Mouse (Mus musculus): ENCODE data around the gene Nxnl2. TPM values are rescaled to one million over a fixed set of nuclear protein-coding genes. Genes with fewer than 3 reads are reported as not detected.

Nxnl2 gene
- 0.50 and 0.92 TPM in 2 replicates for polyA plus RNA-seq (2015; fragmentation: Nextera tagmentation; extraction: Ambion mirVana)

DNA sequence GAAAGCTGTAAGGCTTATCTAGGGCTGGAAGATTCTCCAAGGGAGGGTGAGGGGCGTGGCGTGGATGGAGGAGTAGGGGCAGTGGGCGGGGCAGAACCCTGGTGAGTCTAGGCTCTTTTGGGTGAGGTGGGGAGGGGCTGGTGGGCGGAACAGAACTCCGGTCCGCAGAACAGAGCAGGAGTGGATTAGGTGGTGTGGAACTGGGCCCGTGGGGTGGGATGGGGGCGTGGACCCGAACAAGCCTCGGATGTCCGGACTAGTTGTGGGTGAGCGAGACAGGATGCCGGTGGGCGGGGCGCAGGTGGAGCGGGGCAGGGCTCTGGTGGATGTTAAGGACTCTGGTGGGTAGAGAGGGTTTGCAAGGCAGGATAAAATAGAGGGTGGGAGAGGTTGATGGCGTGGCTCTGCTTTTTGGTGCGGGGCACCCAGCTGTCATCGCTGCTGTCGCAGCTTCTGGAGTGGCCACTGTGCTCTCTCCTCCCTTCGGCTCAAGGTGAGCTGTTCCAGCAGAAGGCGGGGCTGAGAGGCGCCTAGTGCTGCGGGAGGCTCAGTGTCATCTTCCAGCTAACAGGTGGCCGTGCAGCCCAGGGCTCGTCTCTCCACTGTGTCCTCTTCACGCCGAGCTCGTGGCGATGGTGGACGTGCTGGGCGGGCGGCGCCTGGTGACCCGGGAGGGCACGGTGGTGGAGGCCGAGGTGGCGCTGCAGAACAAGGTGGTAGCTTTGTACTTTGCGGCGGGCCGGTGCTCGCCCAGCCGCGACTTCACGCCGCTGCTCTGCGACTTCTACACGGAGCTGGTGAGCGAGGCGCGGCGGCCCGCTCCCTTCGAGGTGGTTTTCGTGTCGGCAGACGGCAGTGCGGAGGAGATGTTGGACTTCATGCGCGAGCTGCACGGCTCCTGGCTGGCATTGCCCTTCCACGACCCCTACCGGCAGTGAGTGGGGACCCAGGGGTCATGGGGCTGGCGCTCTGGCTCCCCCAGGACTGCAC, at the start of gene Nxnl2:
TSS of gene Nxnl2 (plus strand) at position 332 of the 990 bp plus-strand sequence.
- Histone ChIP-seq H3K4me2 (peak within 1 kb of the TSS; percentile 99), H3K9me3 (no peaks in the 10 kb centered on the region), H3K36me3 (no peaks in the 10 kb centered on the region), H3K27me3 (peaks cover 40% of the 10 kb centered on the region), H3K9ac (peak within 1 kb of the TSS; percentile 61), H3K27ac (replicated peaks) (no peak within 1 kb of the TSS), H3K4me1 (replicated peaks) (peaks cover 18% of the 10 kb centered on the region), H3K4me3 (peak within 1 kb of the TSS; percentile 46)
- under 1% methylated on average over 62 of the region's 64 CpGs for WGBS
- ATAC-seq (ENCODE audit: low read depth), result peak; percentile 67

DNA sequence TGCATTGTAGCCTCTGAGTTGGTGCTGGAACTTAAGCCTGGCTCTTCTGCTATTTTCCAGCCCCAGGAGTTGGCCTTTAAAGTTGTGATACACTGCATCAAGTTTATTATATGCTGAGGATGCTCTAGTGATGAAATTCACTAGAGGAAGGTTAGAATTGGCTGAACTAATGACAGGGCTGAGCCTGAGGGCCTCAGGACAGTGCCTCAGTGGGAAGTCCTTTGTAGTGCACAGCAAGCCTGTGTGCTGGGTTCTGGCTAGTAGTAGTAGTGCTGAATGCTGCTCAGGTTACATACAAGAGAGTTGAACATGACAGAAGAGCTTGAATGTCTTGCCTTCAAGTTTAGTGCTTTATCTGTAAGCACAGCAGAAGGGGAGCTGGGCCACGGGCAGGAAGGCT, 48.9 kb upstream of the Nxnl2 start:
- Histone ChIP-seq H3K9me3 (no peaks in the 10 kb centered on the region), H3K4me1 (replicated peaks) (peaks cover 77% of the 10 kb centered on the region), H3K27me3 (no peaks in the 10 kb centered on the region), H3K27ac (replicated peaks) (no peak overlapping the region), H3K4me3 (no peak overlapping the region), H3K9ac (no peak overlapping the region), H3K4me2 (no peak overlapping the region), H3K36me3 (peaks cover 10% of the 10 kb centered on the region)
- 26% methylated on average over 1 of the region's 1 CpGs for WGBS
- ATAC-seq (ENCODE audit: low read depth), result no peak

DNA sequence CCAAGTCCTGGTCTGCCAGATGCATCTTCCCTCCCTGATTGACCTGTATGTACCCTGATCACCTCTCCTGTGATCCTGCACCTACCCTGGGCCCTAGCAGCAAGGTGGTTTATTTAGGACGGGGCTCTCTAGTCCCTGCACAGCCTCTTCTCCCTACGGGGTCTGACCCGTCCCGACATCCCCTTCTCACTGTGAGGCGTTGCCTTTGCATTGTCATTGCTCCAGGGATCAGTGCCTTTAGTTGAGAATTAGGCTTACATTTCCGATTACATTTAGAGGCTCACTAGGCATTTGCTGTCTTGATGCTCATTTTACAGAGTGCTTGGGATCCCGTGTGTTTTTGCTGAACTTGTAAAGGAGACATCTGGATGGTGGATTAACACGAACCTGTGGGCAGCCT, 48.1 kb upstream of the Nxnl2 start:
- ATAC-seq (ENCODE audit: low read depth), result no peak
- H3K27me3 ChIP-seq, result no peaks in the 10 kb centered on the region
- no peak overlapping the region for H3K4me3 ChIP-seq
- 85% methylated on average over 8 of the region's 8 CpGs for WGBS
- peaks cover 11% of the 10 kb centered on the region for H3K36me3 ChIP-seq
- no peaks in the 10 kb centered on the region for H3K9me3 ChIP-seq
- no peak overlapping the region for H3K9ac ChIP-seq
- H3K4me2 ChIP-seq, result no peak overlapping the region
- peaks cover 73% of the 10 kb centered on the region for H3K4me1 ChIP-seq (replicated peaks)
- no peak overlapping the region for H3K27ac ChIP-seq (replicated peaks)

GRCm38 (mm10) chr13:51125357-51125756, 45.5 kb upstream of the Nxnl2 start:
- no peak for ATAC-seq (ENCODE audit: low read depth)
- no peak overlapping the region for H3K27ac ChIP-seq (replicated peaks)
- no peak overlapping the region for H3K4me2 ChIP-seq
- WGBS, result 62% methylated on average over 8 of the region's 8 CpGs
- H3K36me3 ChIP-seq, result peaks cover 23% of the 10 kb centered on the region
- H3K27me3 ChIP-seq, result no peaks in the 10 kb centered on the region
- no peak overlapping the region for H3K9ac ChIP-seq
- no peak overlapping the region for H3K4me3 ChIP-seq
- peaks cover 48% of the 10 kb centered on the region for H3K4me1 ChIP-seq (replicated peaks)
- H3K9me3 ChIP-seq, result no peaks in the 10 kb centered on the region

DNA sequence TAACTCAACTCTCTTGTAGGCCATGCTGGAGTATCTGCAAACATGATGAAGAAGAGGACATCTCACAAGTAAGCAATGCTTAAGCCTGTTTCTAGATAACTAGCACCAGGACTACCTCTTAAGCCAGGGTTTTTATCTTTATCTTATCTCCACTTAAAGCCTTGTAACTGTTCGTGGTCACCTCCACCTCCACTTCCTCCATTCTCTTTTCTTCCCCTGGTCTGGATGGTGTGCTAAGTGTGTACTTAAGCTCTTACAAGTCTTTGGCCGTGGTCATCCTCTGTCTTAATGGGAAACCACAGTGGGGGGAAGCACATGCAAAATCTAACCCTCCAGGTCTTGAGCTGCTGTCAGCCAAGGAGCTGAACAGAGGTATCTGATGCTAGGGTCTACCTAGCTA, 42.9 kb upstream of the Nxnl2 start:
- Histone ChIP-seq H3K27ac (replicated peaks) (no peak overlapping the region), H3K4me2 (no peak overlapping the region), H3K9ac (no peak overlapping the region), H3K4me3 (no peak overlapping the region), H3K36me3 (peaks cover 41% of the 10 kb centered on the region), H3K9me3 (no peaks in the 10 kb centered on the region), H3K27me3 (no peaks in the 10 kb centered on the region), H3K4me1 (replicated peaks) (peaks cover 22% of the 10 kb centered on the region)
- no peak for ATAC-seq (ENCODE audit: low read depth)
- 87% methylated on average over 2 of the region's 2 CpGs for WGBS

DNA sequence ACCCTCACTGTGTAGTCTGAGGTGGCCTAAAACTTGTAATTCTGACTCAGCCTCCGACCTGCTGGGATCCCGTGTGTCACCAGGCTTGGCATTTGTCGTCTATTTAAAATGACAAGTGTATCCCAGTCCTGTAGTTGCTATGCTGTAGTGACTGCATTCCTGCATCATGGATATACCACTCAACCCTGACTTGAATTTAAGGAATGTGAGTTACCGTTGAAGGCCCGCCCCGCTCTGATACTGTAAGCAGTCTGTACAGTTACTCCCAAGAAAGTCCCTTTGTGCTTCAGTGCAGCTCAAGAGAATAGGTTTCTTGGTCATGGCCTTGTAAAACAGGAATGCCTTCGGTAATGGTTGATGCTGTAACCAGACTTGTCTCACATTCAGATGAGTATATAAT, 42.4 kb upstream of the Nxnl2 start:
- 89% methylated on average over 7 of the region's 7 CpGs for WGBS
- Histone ChIP-seq H3K4me3 (no peak overlapping the region), H3K9ac (no peak overlapping the region), H3K36me3 (peaks cover 42% of the 10 kb centered on the region), H3K27me3 (no peaks in the 10 kb centered on the region), H3K4me1 (replicated peaks) (peaks cover 19% of the 10 kb centered on the region), H3K4me2 (no peak overlapping the region), H3K27ac (replicated peaks) (no peak overlapping the region), H3K9me3 (no peaks in the 10 kb centered on the region)
- ATAC-seq (ENCODE audit: low read depth), result no peak

GRCm38 (mm10) chr13:51131179-51131578, 39.6 kb upstream of the Nxnl2 start:
- Histone ChIP-seq H3K27ac (replicated peaks) (no peak overlapping the region), H3K4me1 (replicated peaks) (peaks cover 7% of the 10 kb centered on the region; the same call in 1 of the 2 replicates), H3K9ac (no peak overlapping the region), H3K4me3 (no peak overlapping the region), H3K36me3 (peaks cover 42% of the 10 kb centered on the region), H3K4me2 (no peak overlapping the region), H3K9me3 (no peaks in the 10 kb centered on the region), H3K27me3 (no peaks in the 10 kb centered on the region)
- 88% methylated on average over 10 of the region's 10 CpGs for WGBS
- ATAC-seq (ENCODE audit: low read depth), result no peak; the same call in 1 of the 2 replicates

GRCm38 (mm10) chr13:51136315-51136714, 34.5 kb upstream of the Nxnl2 start:
- H3K9ac ChIP-seq, result no peak overlapping the region
- H3K36me3 ChIP-seq, result peaks cover 49% of the 10 kb centered on the region
- H3K4me2 ChIP-seq, result no peak overlapping the region
- H3K27ac ChIP-seq (replicated peaks), result no peak overlapping the region
- H3K4me1 ChIP-seq (replicated peaks), result peaks cover 13% of the 10 kb centered on the region; the same call in 1 of the 2 replicates
- WGBS, result 86% methylated on average over 4 of the region's 4 CpGs
- H3K9me3 ChIP-seq, result no peaks in the 10 kb centered on the region
- H3K27me3 ChIP-seq, result no peaks in the 10 kb centered on the region
- ATAC-seq (ENCODE audit: low read depth), result no peak
- no peak overlapping the region for H3K4me3 ChIP-seq

GRCm38 (mm10) chr13:51136996-51137701, 33.7 kb upstream of the Nxnl2 start:
- no peak overlapping the region for H3K4me2 ChIP-seq
- H3K27ac ChIP-seq (replicated peaks), result no peak overlapping the region
- H3K4me1 ChIP-seq (replicated peaks), result peaks cover 13% of the 10 kb centered on the region; the same call in 1 of the 2 replicates
- H3K27me3 ChIP-seq, result no peaks in the 10 kb centered on the region
- no peak overlapping the region for H3K4me3 ChIP-seq
- 68% methylated on average over 2 of the region's 2 CpGs for WGBS
- no peaks in the 10 kb centered on the region for H3K9me3 ChIP-seq
- H3K9ac ChIP-seq, result no peak overlapping the region
- ATAC-seq (ENCODE audit: low read depth), result no peak
- peaks cover 49% of the 10 kb centered on the region for H3K36me3 ChIP-seq

GRCm38 (mm10) chr13:51137702-51138031, 33.2 kb upstream of the Nxnl2 start:
- no peak overlapping the region for H3K4me2 ChIP-seq
- no peaks in the 10 kb centered on the region for H3K27me3 ChIP-seq
- H3K4me3 ChIP-seq, result no peak overlapping the region
- peaks cover 48% of the 10 kb centered on the region for H3K36me3 ChIP-seq
- ATAC-seq (ENCODE audit: low read depth), result no peak
- H3K27ac ChIP-seq (replicated peaks), result no peak overlapping the region
- no peak overlapping the region for H3K9ac ChIP-seq
- H3K9me3 ChIP-seq, result no peaks in the 10 kb centered on the region
- H3K4me1 ChIP-seq (replicated peaks), result peaks cover 13% of the 10 kb centered on the region; the same call in 1 of the 2 replicates

- 86% methylated on average over 1 of the region's 1 CpGs for WGBS
- Histone ChIP-seq H3K4me1 (replicated peaks) (no peaks in the 10 kb centered on the region), H3K27me3 (no peaks in the 10 kb centered on the region), H3K9me3 (no peaks in the 10 kb centered on the region), H3K4me2 (no peak overlapping the region), H3K9ac (no peak overlapping the region), H3K4me3 (no peak overlapping the region), H3K27ac (replicated peaks) (no peak overlapping the region), H3K36me3 (peaks cover 57% of the 10 kb centered on the region)
- no peak for ATAC-seq (ENCODE audit: low read depth)
Observed at GRCm38 (mm10) chr13:51147106-51147505, 23.7 kb upstream of the Nxnl2 start.

DNA sequence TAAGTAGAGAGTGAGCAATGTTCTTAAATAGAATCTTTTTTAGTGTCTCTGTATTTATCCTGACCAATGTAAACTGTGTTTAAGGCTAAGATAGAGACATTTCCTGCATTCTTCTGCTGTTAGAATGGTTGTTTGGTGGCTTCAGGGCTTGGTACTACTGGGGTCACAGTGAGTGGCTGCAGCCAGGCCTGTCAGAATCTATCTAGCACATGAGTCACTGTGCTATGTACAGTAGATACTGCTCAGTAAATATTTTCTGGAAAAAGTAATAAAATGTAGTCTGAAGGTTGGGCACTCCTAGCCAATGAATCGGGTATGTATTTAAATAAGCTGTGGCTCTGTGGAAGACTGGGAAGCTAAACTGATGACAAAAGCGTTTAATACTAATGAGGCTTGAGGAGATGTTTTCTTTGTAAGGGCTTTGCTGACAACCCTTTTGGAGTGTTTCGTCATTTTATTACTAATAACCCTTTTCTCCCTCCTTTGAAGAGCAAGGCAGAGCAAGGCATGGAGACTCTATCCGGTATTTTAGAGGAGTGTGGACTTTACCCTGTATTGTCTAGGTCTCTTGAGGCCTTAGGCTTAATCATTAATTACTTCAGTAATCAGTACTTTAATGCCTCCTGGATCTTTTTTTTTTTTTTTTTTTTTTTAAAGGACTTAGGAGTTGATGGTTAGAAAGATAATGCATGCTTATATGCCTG, 17.7 kb upstream of the Nxnl2 start:
- WGBS, result 94% methylated on average over 4 of the region's 4 CpGs
- no peak for ATAC-seq (ENCODE audit: low read depth)
- no peaks in the 10 kb centered on the region for H3K9me3 ChIP-seq
- no peak overlapping the region for H3K4me3 ChIP-seq
- no peak overlapping the region for H3K27ac ChIP-seq (replicated peaks)
- H3K27me3 ChIP-seq, result no peaks in the 10 kb centered on the region
- H3K4me1 ChIP-seq (replicated peaks), result no peaks in the 10 kb centered on the region
- H3K9ac ChIP-seq, result no peak overlapping the region
- H3K4me2 ChIP-seq, result no peak overlapping the region
- H3K36me3 ChIP-seq, result peaks cover 63% of the 10 kb centered on the region

Measured in neural tube, embryonic 13.5 days (tissue).